In the genomic region with DNA sequence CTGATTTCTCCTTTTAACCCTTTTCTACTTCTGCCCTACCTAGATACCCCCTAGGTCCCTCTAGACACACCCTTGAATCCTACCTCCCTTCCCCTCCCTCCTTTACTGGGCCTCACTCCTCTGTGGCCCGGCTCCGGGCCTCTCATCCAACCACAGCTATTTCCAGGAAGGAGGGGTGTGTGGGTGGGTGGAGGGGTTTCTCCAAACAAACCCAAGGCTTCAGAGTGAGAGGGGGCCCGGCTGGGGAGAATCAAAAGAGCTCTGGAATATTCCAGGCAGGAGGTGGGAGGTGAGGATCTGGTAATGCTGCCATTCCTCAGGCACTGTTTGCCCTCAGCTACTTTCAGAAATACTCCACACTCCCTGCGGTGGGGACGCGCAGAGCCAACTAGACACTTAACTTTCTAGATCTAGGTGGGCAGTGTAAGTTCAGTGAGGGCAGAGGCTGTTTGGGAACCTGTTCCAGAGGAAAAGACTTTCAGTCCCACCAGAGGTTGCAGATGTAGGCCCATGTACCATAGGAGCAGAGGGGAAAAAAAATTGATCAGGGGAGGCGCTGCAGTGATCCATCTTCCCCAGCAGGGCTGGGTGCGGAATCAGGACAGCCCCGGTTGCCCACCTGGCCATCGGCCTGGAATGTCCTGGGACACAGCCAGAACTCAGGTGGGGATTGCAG, we compare ENCODE assay signal across 8 mouse cellular contexts. TPM values are rescaled to one million over a fixed set of nuclear protein-coding genes. Genes with fewer than 3 reads are reported as not detected.
A peak's percentile ranks its signal among the peaks of the same experiment; 100 is the strongest.
DNase-seq lines count a peak whose midpoint lies in the region; ATAC-seq and TF ChIP-seq lines count a peak whose summit lies in the region.

No protein-coding gene starts in this region.

- H3K27ac ChIP-seq in hindbrain, embryonic 15.5 days (replicated peaks), result peak overlapping the region; percentile 43

- no peaks in the 10 kb centered on the region for H3K9me3 ChIP-seq in hindbrain, embryonic 15.5 days

- 16% methylated on average over 10 of the region's 10 CpGs for WGBS in hindbrain, embryonic 15.5 days
- 32% methylated on average over 10 of the region's 10 CpGs for WGBS in lung, adult 2 months

- TF ChIP-seq CTCF in lung, adult 2 months (IDR thresholded peaks at IDR 0.05; ENCODE audit: insufficient read depth, low read length), result no peak

- peak; percentile 44 for DNase-seq in adrenal gland, adult 8-10 months
- no peak for DNase-seq in adrenal gland, adult 18-20 months (ENCODE audit: low spot score in 2 of 2)
- DNase-seq in urinary bladder, adult 2 months (ENCODE audit: low spot score), result peak; percentile 36
- DNase-seq in urinary bladder, adult 18-20 months (ENCODE audit: low spot score in 2 of 2), result no peak
- peak; percentile 58 for DNase-seq in lung, adult 2 months
- peak; percentile 53 for DNase-seq in yolk sac, embryonic 10.5 days (ENCODE audit: low spot score)
- DNase-seq in frontal cortex, postnatal 36 days (ENCODE audit: low spot score in 2 of 2), result no peak

- peaks cover 15% of the 10 kb centered on the region for H3K27me3 ChIP-seq in hindbrain, embryonic 15.5 days

- 0 out of 2 replicates have a peak, but pooled peaks have one; percentile 6 for TF ChIP-seq POLR2A in lung, adult 2 months (IDR thresholded peaks at IDR 0.05; ENCODE audit: borderline replicate concordance, extremely low read depth, low read depth, low read length)

- peaks cover 17% of the 10 kb centered on the region for H3K36me3 ChIP-seq in hindbrain, embryonic 15.5 days

- no peak for ATAC-seq in hindbrain, embryonic 15.5 days (ENCODE audit: low FRiP score, low read depth)

- no peak overlapping the region for H3K9ac ChIP-seq in hindbrain, embryonic 15.5 days

- peak overlapping the region; percentile 88 for H3K4me2 ChIP-seq in hindbrain, embryonic 15.5 days

- H3K4me1 ChIP-seq in hindbrain, embryonic 15.5 days (replicated peaks), result peaks cover 61% of the 10 kb centered on the region
- peaks cover 26% of the 10 kb centered on the region for H3K4me1 ChIP-seq in lung, adult 2 months (ENCODE audit: control insufficient read depth, insufficient read depth, low read length)

- H3K4me3 ChIP-seq in hindbrain, embryonic 15.5 days, result peak overlapping the region; percentile 51
- peak overlapping the region; percentile 69 for H3K4me3 ChIP-seq in lung, adult 2 months (replicated peaks; ENCODE audit: extremely low read depth, low read depth, low read length)

RNA-seq across cellular contexts. Expression of gene Tns2, which starts 0.9 kb away (rescaled TPM):
- 100 to 1,000 TPM in 2 of 4 experiments, 10 to 100 TPM in 2; 77.5 to 129 (median 107) TPM for total RNA-seq in adrenal gland, adult 8-10 months (2022)
- 10 to 100 TPM; 76.9 to 89.5 TPM for total RNA-seq in adrenal gland, adult 18-20 months (2021)
- 69.2 and 107 TPM in 2 replicates for polyA plus RNA-seq in urinary bladder, adult 2 months (2012; rRNA removed)
- polyA plus RNA-seq in hindbrain, embryonic 15.5 days (2015; fragmentation: Nextera tagmentation; extraction: Ambion mirVana), result 9.2 and 9.8 TPM in 2 replicates
- polyA plus RNA-seq in lung, adult 2 months (2012; rRNA removed), result 255 and 329 TPM in 2 replicates

RNA-seq across cellular contexts. Expression of gene Eif4b, which starts 27.6 kb away (rescaled TPM):
- total RNA-seq in adrenal gland, adult 8-10 months (2022), result 100 to 1,000 TPM; 232 to 294 (median 272) TPM
- total RNA-seq in adrenal gland, adult 18-20 months (2021), result 100 to 1,000 TPM; 197 to 252 TPM
- 121 and 170 TPM in 2 replicates for polyA plus RNA-seq in urinary bladder, adult 2 months (2012; rRNA removed)
- polyA plus RNA-seq in hindbrain, embryonic 15.5 days (2015; fragmentation: Nextera tagmentation; extraction: Ambion mirVana), result 77.1 and 79.3 TPM in 2 replicates
- polyA plus RNA-seq in lung, adult 2 months (2012; rRNA removed), result 47.3 and 87.1 TPM in 2 replicates

RNA-seq across cellular contexts. Expression of gene Spryd3, which starts 34.9 kb away (rescaled TPM):
- 10 to 100 TPM; 46.6 to 70.4 (median 57.7) TPM for total RNA-seq in adrenal gland, adult 8-10 months (2022)
- 10 to 100 TPM; 33.0 to 36.9 TPM for total RNA-seq in adrenal gland, adult 18-20 months (2021)
- polyA plus RNA-seq in urinary bladder, adult 2 months (2012; rRNA removed), result 43.7 and 50.0 TPM in 2 replicates
- polyA plus RNA-seq in hindbrain, embryonic 15.5 days (2015; fragmentation: Nextera tagmentation; extraction: Ambion mirVana), result 87.9 and 93.5 TPM in 2 replicates
- 40.8 and 55.2 TPM in 2 replicates for polyA plus RNA-seq in lung, adult 2 months (2012; rRNA removed)

RNA-seq across cellular contexts. Expression of gene Igfbp6, which starts 43.0 kb away (rescaled TPM):
- 10 to 100 TPM; 37.0 to 63.8 (median 49.2) TPM for total RNA-seq in adrenal gland, adult 8-10 months (2022)
- total RNA-seq in adrenal gland, adult 18-20 months (2021), result 10 to 100 TPM; 45.1 to 66.2 TPM
- polyA plus RNA-seq in urinary bladder, adult 2 months (2012; rRNA removed), result 260 TPM in 2 replicates
- 3.3 and 5.6 TPM in 2 replicates for polyA plus RNA-seq in hindbrain, embryonic 15.5 days (2015; fragmentation: Nextera tagmentation; extraction: Ambion mirVana)
- 337 and 400 TPM in 2 replicates for polyA plus RNA-seq in lung, adult 2 months (2012; rRNA removed)

RNA-seq across cellular contexts. Expression of gene Soat2, which starts 49.2 kb away (rescaled TPM):
- under 1 TPM; 0.15 to 0.43 (median 0.26) TPM for total RNA-seq in adrenal gland, adult 8-10 months (2022)
- total RNA-seq in adrenal gland, adult 18-20 months (2021), result under 1 TPM; 0.26 to 0.56 TPM
- polyA plus RNA-seq in urinary bladder, adult 2 months (2012; rRNA removed), result 0.59 and 0.89 TPM in 2 replicates
- polyA plus RNA-seq in hindbrain, embryonic 15.5 days (2015; fragmentation: Nextera tagmentation; extraction: Ambion mirVana), result 0.06 and 0.09 TPM in 2 replicates
- polyA plus RNA-seq in lung, adult 2 months (2012; rRNA removed), result 1.1 and 1.2 TPM in 2 replicates

Comparison
In these comparisons a context has a peak if more than half of its experiments do, and no peak if none do; other contexts are left out.
1. DNase-seq: peak in adrenal gland, adult 8-10 months (single experiment), urinary bladder, adult 2 months (single experiment), lung, adult 2 months (single experiment) and yolk sac, embryonic 10.5 days (single experiment); none in adrenal gland, adult 18-20 months (0 of 2), urinary bladder, adult 18-20 months (0 of 2) and frontal cortex, postnatal 36 days (0 of 2).